Mouse (Mus musculus): ENCODE measurements around the gene Msi2.
A peak's percentile ranks its signal among the peaks of the same experiment; 100 is the strongest.

The Msi2 gene

GRCm38 (mm10) chr11:88564363-88564762, 153.9 kb downstream of the Msi2 start:
- DNase-seq (ENCODE audit: low spot score in 2 of 2): no peak

GRCm38 (mm10) chr11:88561191-88561590, 157.1 kb downstream of the Msi2 start:
- no peak for DNase-seq (ENCODE audit: low spot score in 2 of 2)

- DNase-seq (ENCODE audit: low spot score in 2 of 2): no peak
Measured at GRCm38 (mm10) chr11:88560634-88561033, 157.7 kb downstream of the Msi2 start.

- no peak for DNase-seq (ENCODE audit: low spot score in 2 of 2)
Measured at GRCm38 (mm10) chr11:88559365-88559970, 158.8 kb downstream of the Msi2 start.

- no peak for DNase-seq (ENCODE audit: low spot score in 2 of 2)
Measured at GRCm38 (mm10) chr11:88558731-88559130, 159.6 kb downstream of the Msi2 start.

- no peak for DNase-seq (ENCODE audit: low spot score in 2 of 2)
Measured at GRCm38 (mm10) chr11:88557828-88558580, 160.3 kb downstream of the Msi2 start.

- no peak for DNase-seq (ENCODE audit: low spot score in 2 of 2)
Measured at GRCm38 (mm10) chr11:88557116-88557768, 161.1 kb downstream of the Msi2 start.

- no peak for DNase-seq (ENCODE audit: low spot score in 2 of 2)
Measured at GRCm38 (mm10) chr11:88555902-88556549, 162.3 kb downstream of the Msi2 start.

GRCm38 (mm10) chr11:88555232-88555818, 163.0 kb downstream of the Msi2 start:
- DNase-seq (ENCODE audit: low spot score in 2 of 2): no peak

- no peak for DNase-seq (ENCODE audit: low spot score in 2 of 2)
Measured at GRCm38 (mm10) chr11:88553521-88554310, 164.6 kb downstream of the Msi2 start.

- peak; percentile 64 to 79 for DNase-seq (ENCODE audit: low spot score in 2 of 2)
Measured at GRCm38 (mm10) chr11:88552987-88553386, 165.3 kb downstream of the Msi2 start.

GRCm38 (mm10) chr11:88552385-88552784, 165.9 kb downstream of the Msi2 start:
- DNase-seq (ENCODE audit: low spot score in 2 of 2): no peak

- DNase-seq (ENCODE audit: low spot score in 2 of 2): no peak
Measured at GRCm38 (mm10) chr11:88551034-88551433, 167.3 kb downstream of the Msi2 start.

GRCm38 (mm10) chr11:88550083-88550907, 168.0 kb downstream of the Msi2 start:
- no peak for DNase-seq (ENCODE audit: low spot score in 2 of 2)

- DNase-seq (ENCODE audit: low spot score in 2 of 2): no peak
Measured at GRCm38 (mm10) chr11:88549529-88549900, 168.8 kb downstream of the Msi2 start.

- DNase-seq (ENCODE audit: low spot score in 2 of 2): no peak
Measured at GRCm38 (mm10) chr11:88548832-88549528, 169.3 kb downstream of the Msi2 start.

GRCm38 (mm10) chr11:88548423-88548822, 169.9 kb downstream of the Msi2 start:
- DNase-seq (ENCODE audit: low spot score in 2 of 2): no peak

GRCm38 (mm10) chr11:88543771-88544170, 174.5 kb downstream of the Msi2 start:
- no peak for DNase-seq (ENCODE audit: low spot score in 2 of 2)

- no peak for DNase-seq (ENCODE audit: low spot score in 2 of 2)
Measured at GRCm38 (mm10) chr11:88542817-88543216, 175.5 kb downstream of the Msi2 start.
